Mouse (Mus musculus) testis, postnatal 14 days (tissue): ENCODE data around the gene Pgr.
A peak's percentile ranks its signal among the peaks of the same experiment; 100 is the strongest.

Experiments
- DNase-seq: peaks from one replicate; pipeline ENCODE4 v3.0.0; 2021; ENCODE audit warnings: low spot score

Gene Pgr

DNA sequence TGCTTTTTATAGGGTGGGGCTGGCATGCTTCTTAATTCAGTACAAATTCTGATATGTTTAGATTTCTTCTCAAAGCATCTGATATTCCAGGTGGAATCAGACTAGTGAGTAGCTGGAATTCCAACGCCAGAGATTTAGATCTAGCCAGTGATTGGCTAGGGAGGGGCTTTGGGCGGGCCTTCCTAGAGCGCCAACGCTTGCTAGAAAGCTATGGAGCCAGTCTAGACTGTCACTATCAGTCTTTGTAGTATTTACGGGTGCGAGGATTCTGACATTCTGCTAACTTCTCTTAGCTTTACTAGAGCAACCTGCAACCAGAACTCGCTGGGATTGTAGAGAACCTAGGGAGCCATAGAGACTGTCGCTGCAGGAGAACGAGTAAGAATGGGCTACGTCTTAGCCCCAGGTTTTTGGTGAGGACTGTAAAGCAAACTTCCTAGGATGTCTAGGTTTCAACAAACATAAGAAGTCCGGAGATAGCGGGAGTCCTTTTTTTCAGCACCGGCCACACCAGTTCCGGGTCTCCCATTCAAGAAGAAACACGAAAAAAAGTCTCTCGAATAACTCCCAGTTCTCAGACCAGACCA, at the start of gene Pgr:
Pgr (plus strand) TSS at position 218 of the 587 bp plus-strand sequence.
- DNase-seq: no peak

DNA sequence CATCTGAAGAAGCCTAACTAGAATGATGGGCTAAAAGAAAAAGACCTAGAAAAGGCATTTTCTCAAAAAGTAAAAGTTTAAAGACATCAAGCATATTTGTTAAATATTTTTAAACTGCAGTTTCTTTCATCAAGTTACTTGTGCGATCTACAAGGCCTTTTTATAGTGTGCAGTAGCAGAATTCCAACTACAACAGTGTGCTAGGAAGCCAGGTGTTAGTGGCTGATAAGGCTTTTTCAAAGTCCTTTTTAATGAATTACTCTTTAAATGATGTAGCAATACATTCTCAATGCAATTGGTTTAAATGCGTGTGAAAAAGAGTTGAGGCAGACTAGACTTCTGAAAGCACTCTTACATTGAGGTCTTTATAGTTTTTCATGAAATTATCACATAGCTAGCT, 42.2 kb upstream of the Pgr start:
- no peak for DNase-seq

DNA sequence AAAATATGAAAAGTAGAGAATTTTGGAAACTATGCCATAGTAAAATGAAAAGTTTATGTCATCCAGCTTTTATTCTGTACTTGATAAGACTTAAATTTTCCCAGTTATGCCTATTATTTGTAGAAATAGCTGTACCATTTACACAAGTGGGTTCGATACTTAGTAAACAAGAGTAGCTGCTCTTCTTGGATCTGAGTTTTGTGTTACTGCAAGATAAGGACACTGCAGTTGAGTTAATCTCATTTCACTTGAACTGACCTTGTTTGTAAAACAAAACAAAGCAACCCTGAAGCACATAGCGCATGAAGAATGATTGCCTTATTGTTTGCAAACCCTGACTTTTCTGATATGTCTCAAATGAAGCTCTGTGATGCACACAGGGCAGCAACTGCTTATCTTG, 31.1 kb upstream of the Pgr start:
- no peak for DNase-seq

DNA sequence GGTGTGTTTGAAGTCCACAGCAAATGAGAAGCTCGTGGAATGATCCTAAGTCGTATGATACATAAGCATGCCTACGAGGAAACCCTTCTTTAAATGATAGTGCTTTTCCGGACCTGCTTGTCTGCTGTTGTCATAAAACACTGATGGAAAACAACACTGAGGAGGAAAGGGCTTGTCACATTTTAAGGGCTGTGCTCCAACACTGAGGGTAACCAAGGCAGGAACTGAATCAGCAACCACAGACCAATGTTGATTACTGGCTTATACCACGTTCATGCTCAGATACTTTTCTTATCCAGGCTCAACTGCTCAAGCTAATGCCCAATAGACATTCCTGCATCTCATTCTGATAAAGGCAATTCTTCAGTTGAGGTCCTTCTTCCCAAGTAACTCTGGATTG, 4.4 kb upstream of the Pgr start:
- no peak for DNase-seq

DNA sequence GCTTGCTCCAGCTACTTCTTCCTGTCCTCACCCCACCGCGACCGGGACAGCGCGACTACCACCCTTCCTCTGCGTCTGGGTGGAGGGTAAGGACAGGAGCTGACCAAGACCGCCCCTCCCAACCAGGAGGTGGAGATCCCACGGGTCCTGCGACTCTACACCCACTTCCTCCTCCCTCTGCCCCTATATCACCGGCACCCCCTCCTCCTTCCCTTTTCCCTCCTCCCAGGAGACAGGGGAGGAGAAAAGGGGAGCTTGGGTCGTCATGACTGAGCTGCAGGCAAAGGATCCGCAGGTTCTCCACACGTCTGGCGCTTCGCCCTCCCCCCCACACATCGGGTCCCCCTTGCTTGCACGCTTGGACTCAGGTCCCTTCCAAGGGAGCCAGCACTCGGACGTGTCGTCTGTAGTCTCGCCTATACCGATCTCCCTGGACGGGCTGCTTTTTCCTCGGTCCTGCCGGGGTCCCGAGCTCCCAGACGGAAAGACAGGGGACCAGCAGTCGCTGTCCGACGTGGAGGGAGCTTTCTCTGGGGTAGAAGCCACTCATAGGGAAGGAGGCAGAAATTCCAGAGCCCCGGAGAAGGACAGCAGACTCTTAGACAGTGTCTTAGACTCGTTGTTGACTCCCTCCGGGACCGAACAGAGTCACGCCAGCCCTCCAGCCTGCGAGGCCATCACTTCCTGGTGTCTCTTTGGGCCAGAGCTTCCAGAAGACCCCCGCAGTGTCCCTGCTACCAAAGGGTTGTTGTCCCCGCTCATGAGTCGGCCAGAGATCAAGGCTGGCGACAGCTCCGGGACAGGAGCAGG, 775 bp downstream of the Pgr start:
- DNase-seq: no peak

DNA sequence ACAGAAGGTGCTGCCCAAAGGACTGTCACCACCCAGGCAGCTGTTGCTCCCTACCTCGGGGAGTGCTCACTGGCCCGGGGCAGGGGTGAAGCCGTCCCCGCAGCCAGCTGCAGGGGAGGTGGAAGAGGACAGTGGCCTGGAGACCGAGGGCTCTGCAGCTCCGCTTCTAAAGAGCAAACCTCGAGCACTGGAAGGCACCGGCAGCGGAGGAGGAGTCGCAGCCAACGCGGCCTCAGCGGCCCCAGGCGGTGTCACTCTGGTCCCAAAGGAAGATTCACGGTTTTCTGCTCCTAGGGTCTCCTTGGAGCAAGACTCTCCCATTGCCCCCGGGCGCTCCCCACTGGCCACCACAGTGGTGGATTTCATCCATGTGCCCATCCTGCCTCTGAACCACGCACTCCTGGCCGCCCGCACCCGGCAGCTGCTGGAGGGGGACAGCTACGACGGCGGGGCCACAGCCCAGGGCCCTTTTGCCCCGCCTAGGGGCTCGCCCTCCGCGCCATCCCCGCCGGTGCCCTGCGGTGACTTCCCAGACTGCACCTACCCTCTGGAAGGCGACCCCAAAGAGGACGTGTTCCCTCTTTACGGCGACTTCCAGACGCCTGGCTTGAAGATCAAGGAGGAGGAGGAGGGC, 1.5 kb downstream of the Pgr start:
- DNase-seq: no peak

DNA sequence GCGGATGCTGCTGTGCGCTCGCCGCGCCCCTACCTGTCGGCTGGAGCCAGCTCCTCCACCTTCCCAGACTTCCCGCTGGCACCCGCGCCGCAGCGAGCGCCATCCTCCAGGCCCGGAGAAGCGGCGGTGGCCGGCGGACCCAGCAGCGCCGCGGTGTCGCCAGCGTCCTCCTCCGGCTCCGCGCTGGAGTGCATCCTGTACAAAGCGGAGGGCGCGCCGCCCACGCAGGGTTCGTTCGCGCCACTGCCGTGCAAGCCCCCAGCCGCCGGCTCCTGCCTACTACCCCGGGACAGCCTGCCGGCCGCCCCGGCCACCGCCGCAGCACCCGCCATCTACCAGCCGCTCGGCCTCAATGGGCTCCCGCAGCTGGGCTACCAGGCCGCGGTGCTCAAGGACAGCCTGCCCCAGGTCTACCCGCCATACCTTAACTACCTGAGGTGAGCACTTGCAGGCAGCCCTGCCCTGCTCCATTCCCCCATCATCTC, 2.1 kb downstream of the Pgr start:
- DNase-seq: peak; percentile 7

DNA sequence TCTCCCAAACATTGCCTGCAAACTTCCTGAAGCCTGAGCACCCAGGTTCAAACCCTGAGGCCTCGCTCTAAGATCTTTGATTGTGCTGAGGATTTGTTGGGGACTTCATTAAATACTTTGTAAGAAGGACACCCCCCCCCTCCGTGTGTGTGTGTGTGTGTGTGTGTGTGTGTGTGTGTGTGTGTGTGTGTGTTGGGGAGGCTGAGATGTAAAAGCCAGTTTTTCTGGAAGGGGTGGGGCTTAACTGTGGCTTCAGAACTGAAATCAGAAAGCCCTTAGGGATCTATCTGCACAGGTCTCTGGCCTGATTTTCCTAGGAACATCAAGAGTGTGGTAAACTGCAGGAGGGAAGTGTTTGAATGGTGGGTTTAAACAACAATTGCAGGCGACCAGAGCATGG, 2.6 kb downstream of the Pgr start:
- DNase-seq: no peak

DNA sequence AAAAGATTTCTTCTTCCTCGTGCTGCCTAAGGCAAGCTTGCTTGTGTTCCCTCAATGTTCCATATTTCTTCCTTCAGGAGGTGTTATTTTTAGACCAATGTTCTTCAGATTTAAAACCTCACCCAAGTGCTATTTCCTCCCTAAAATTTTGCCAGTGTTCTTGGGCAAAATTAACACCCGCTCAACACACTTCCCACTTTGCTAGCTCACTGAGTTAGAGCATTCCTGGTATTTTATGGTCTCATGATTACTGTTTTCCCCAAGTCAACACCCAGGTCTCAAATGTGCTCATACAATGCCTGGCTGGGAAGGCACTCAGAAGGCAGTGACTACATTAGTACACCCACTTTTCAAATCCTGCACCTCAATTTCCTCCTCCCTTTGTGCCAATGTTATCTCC, 27.9 kb downstream of the Pgr start:
- DNase-seq: no peak

DNA sequence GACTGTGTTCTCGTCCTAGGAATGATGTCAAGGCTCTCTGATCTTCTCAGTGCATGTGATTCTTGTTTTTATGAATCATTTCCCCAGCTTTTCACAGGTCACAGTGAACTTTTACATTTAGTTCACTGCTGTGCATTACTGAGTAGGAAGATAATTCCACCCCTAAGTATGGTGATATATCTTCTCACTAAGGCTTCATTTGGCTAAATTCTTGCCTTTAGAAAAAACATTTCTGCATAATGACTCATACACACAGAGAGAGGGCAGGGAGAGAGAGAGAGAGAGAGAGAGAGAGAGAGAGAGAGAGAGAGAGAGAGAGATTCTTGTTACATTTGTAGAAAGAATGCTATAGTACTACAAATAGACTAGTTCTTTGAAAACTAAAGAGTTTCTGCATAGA, 38.1 kb downstream of the Pgr start:
- no peak for DNase-seq

DNA sequence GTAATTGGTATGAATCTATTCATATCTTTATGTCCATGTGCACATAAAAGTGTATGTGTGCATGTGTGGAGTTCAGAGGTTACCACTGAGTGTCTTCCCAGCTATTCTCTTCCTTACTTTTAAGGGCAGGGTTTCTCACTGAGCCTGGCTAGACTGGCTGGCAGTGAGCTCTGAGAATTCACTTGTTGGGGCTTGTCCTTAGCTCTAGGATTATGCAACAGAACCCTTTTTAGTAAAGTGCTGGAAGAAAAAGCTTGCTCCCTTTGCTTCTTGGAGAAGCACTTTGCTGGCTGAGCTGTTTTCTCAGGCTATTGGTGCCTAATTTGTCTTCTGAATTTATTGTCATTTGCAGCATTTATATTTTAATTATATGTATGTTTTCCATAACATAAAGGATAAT, 53.7 kb downstream of the Pgr start:
- DNase-seq: no peak

DNA sequence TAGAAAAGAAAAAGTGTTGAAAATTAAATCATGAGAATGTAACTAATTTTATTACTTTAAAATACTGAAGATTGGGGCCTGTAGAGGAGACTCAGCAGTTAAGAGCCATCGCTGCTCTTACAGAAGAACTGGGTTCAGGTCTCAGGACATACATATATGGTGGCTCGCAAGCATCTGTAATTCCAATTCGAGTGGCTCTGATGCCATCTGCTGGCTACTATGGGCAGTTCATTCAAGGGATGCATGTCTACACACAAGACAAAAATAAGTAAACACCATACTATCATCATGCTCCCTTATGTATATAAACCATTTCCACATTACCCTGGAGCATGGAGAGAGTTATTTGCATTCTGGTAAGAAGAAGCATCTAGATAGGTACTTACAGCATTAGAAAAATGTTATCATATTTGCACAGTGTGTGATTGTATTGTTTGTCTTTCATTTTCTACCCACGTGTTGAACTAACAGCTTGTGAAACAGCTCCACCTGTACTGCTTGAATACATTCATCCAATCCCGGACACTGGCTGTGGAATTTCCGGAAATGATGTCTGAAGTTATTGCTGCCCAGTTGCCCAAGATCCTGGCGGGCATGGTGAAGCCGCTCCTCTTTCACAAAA, 65.0 kb downstream of the Pgr start:
- DNase-seq: no peak

DNA sequence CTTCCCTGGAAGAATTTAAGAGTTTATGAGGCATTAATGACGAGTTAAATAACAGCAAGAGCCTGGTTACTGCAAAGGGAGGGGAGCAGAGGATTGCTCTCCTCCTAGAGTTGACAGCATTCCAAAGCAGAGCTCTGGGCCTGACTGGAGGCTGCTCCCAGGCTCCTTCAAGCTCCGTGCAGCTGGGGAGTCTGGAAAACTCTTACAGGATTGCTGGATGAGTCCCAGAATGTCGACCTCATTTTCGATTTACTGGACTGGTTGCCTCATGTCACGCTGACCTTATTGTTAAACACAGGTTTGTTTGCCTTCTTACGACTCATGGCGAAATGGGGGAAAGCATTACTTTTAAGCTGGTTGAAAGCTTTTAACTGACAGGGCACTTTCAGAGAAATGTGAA, 70.6 kb downstream of the Pgr start:
- no peak for DNase-seq

DNA sequence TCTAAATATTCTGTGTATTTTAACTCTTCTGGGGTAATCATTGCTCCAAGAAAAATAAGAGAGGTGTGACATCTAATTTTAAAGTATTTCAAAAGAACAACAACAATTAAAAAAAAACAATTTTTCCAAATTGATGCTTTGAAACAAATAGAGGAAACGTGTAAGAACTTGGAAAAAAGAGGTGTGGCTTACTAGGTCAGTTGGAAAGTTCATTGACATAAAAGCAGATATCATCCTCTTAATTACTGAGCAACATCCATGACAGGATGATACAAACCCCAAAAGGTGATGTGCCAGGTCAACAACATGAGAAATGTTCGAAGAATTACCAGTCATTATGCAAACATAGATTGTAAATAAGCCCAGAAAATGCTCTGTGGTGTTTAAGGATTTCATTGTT, 71.9 kb downstream of the Pgr start, which contains the start of gene Gm16485:
Gm16485 (plus strand) TSS at position 301 of the 400 bp plus-strand sequence.
- DNase-seq: no peak

DNA sequence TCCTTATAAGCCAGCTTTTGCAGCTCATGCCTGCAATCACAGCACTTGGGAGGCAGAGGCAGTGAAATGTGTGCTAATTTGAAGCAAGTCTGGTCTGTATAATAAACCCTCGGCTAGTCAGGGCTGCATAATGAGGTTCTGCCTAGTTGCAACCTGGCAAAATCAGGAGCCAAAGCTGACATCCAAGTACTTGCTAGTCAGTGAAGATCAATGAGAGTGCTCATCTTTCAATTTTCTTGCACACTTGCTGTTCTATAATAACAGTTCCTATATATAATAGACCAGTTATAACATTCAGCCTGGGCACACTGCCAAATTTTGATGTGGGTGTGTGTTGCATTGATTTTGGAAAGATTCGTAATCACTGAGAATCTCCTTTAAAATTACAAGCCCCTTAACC, 78.1 kb downstream of the Pgr start:
- DNase-seq: no peak

DNA sequence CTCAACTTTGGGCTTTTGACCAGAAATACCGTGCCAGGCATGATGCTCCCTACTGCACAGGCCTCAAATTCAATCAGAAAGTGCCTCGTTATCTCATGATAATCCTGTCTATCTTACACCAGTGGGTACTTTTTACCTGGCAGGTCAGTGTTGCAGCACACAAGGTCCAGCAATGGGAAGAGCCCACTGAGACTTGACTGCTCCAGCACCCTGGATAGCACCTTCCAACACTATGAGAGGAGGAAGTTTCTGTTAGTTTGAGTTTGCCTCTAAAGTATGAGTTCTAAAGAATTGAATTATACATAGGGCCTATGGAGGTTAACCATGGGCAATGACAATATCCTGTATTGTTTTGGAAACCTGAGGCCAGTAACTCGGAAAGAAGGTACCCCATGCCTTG, 82.7 kb downstream of the Pgr start:
- no peak for DNase-seq

DNA sequence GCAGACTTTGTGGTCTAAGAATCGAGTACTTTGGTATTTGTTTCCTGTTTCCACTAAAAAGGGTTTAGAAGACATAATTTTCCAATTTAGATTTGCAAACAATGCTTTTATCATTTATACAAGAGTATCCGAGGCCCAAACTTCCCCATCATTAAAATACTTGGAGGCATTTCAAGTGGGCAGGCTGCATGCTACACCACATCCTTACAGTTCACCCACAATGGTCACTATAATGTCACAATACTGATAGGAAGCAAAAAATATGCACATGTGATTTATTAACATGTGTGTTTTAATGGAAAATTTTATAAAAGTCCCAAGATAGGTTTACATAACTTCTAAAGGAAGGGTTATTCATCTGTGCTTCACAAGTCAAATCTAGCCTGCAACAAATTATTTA, 96.9 kb downstream of the Pgr start:
- DNase-seq: no peak

DNA sequence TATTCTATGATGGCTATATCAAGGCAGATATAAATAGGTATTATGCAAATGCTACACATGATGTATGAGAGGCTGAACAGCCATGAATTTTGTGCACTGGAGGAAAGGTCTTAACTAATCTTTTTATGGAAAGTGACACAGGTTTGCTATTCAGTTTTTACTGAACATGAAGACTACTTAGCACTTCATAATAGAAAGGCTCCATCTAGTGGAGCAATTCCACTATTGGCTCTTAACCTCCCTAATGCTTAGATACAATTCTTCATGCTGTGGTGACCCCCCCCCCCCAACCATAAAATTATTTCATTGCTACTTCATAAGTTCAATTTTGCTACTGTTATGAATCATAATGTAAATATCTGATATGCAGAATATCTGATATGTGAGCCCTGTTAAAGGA, 101.5 kb downstream of the Pgr start:
- no peak for DNase-seq

DNA sequence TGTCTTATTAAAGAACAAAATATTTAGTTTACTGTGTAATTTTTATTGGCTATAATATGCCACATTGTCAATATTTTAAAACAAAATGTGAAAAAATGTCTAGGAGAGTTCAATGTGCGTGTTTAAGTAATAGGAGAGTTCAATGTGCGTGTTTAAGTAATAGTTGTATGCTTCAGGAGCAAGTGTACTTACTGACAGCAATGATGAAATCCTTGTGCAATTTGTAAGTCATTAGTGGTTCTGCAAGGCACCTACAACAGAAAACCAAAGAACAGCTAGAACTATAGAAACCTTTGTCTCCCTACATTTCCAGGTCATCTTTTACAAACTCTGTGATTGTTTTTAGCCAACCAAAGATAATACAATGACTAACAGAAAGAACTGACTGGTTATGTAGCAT, 115.5 kb downstream of the Pgr start:
- no peak for DNase-seq
